In the genomic region with DNA sequence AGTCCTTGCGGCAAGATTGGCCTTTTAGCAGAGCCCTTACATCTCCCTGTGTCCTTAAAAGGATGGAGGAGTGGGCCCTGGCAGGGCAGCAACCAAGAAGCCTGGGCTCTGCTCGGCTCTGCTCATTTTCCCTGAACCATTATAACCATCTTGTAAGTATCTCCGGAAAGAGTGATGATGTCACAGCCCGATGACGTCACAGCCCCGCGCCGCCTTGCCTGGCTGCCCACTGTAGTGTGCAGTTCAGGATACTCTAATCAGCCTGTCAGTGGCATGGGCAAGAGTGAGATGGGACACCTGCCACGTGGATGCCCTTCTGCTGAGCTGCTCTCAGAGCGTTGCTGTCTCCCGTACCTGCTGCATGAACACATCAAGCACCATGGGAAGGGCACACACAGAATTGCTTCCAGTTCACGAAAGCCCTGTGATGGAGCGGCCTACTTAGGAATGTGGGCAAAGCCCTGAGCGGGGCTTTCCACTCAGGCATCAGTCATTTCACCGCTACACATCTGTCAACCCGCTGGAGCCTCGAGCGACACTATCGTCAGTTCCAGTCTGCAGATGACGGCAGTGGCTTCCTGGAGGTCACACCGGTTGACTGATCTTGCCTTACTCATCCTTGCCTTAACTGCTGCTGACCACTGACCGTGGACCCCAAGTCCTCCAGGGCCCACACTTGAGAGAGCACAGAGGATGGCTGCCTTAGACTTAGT, we compare ENCODE assay signal across 25 mouse cellular contexts.
A peak's percentile ranks its signal among the peaks of the same experiment; 100 is the strongest.
DNase-seq lines count a peak whose midpoint lies in the region; ATAC-seq and TF ChIP-seq lines count a peak whose summit lies in the region.
"Had no signal": no experiment of that assay in that cellular context is flagged by ENCODE, and none has a peak within 500 bp of the region (broad histone marks: within the 10 kb centered on the region; RNA-seq: fewer than 3 reads in every experiment).

No protein-coding gene starts in this region.

- no peak overlapping the region for H3K4me3 ChIP-seq in hindbrain, embryonic 12.5 days
- no peak overlapping the region for H3K4me3 ChIP-seq in hindbrain, postnatal 0 days (ENCODE audit: low read length)
- no peak overlapping the region for H3K4me3 ChIP-seq in neural tube, embryonic 13.5 days
- no peak overlapping the region for H3K4me3 ChIP-seq in midbrain, embryonic 16.5 days (ENCODE audit: low read depth, low read length)
- no peak overlapping the region for H3K4me3 ChIP-seq in heart, embryonic 12.5 days
- H3K4me3 ChIP-seq: forebrain, embryonic 10.5 days; left cerebral cortex, adult 2 months; liver, embryonic 13.5 days; neural tube, embryonic 12.5 days had no signal

- TF ChIP-seq CTCF in hindbrain, postnatal 0 days (IDR thresholded peaks at IDR 0.05; ENCODE audit: low read depth) = no peak

- ATAC-seq in hindbrain, embryonic 12.5 days (ENCODE audit: low FRiP score) = peak; percentile 35; the same call in 1 of the 2 replicates
- ATAC-seq in hindbrain, postnatal 0 days = no peak; the same call in 1 of the 2 replicates
- ATAC-seq in neural tube, embryonic 13.5 days (ENCODE audit: low read depth) = peak; percentile 33; the same call in 1 of the 2 replicates
- ATAC-seq in midbrain, embryonic 16.5 days = no peak
- no peak for ATAC-seq in heart, embryonic 12.5 days (ENCODE audit: insufficient number of reproducible peaks, low FRiP score)
- ATAC-seq: activated CD4-positive, CD25-positive, alpha-beta regulatory T cell, adult 4 months; CD4-positive, CD25-positive, alpha-beta regulatory T cell, adult 4 months; forebrain, postnatal 0 days had no signal

- H3K4me1 ChIP-seq in hindbrain, embryonic 12.5 days = peaks cover 10% of the 10 kb centered on the region; the same call in 1 of the 2 replicates
- H3K4me1 ChIP-seq in hindbrain, postnatal 0 days (ENCODE audit: insufficient read depth, low read length) = no peaks in the 10 kb centered on the region
- peaks cover 36% of the 10 kb centered on the region for H3K4me1 ChIP-seq in neural tube, embryonic 13.5 days (replicated peaks)
- H3K4me1 ChIP-seq in midbrain, embryonic 16.5 days (ENCODE audit: control insufficient read depth, insufficient read depth, low read length) = 0 out of 2 replicates have a peak, but pooled peaks cover 2% of the 10 kb centered on the region
- peaks cover 14% of the 10 kb centered on the region for H3K4me1 ChIP-seq in heart, embryonic 12.5 days (replicated peaks)
- H3K4me1 ChIP-seq: liver, embryonic 13.5 days had no signal

- H3K27me3 ChIP-seq in hindbrain, embryonic 12.5 days = no peaks in the 10 kb centered on the region
- H3K27me3 ChIP-seq in hindbrain, postnatal 0 days (ENCODE audit: insufficient read depth, low read length) = no peaks in the 10 kb centered on the region
- no peaks in the 10 kb centered on the region for H3K27me3 ChIP-seq in neural tube, embryonic 13.5 days
- no peaks in the 10 kb centered on the region for H3K27me3 ChIP-seq in midbrain, embryonic 16.5 days (ENCODE audit: control insufficient read depth, insufficient read depth, low read depth, low read length)
- no peaks in the 10 kb centered on the region for H3K27me3 ChIP-seq in heart, embryonic 12.5 days (replicated peaks)
- H3K27me3 ChIP-seq: liver, embryonic 13.5 days; neural tube, embryonic 12.5 days had no signal

- no peak for DNase-seq in hindbrain, postnatal 0 days (ENCODE audit: low spot score)
- peak; percentile 15 for DNase-seq in kidney, postnatal 10 days
- no peak for DNase-seq in kidney, adult 11 months
- no peak for DNase-seq in neural tube, embryonic 10.5 days (ENCODE audit: extremely low spot score, low spot score)
- DNase-seq: adrenal gland, postnatal 36 days; cerebellum, postnatal 14 days; forebrain, postnatal 0 days; gastrocnemius, postnatal 14 days; heart, adult 11 months; heart, postnatal 10 days; kidney, adult 2 months; layer of hippocampus, adult 9-11 months; liver, embryonic 13.5 days; lung, adult 2 months; lung, postnatal 14 days had no signal

- no peak overlapping the region for H3K27ac ChIP-seq in hindbrain, embryonic 12.5 days
- H3K27ac ChIP-seq in hindbrain, postnatal 0 days = no peak overlapping the region
- H3K27ac ChIP-seq in neural tube, embryonic 13.5 days (replicated peaks) = peak overlapping the region; percentile 54; the same call in 1 of the 2 replicates
- H3K27ac ChIP-seq in midbrain, embryonic 16.5 days (ENCODE audit: low read length) = peak overlapping the region; percentile 42; the same call in 1 of the 2 replicates
- no peak overlapping the region for H3K27ac ChIP-seq in heart, embryonic 12.5 days (ENCODE audit: poor library complexity, severe bottlenecking)
- H3K27ac ChIP-seq: forebrain, embryonic 10.5 days; left cerebral cortex, adult 2 months; liver, embryonic 13.5 days; neural tube, embryonic 12.5 days had no signal

- no peak overlapping the region for H3K9ac ChIP-seq in hindbrain, embryonic 12.5 days
- H3K9ac ChIP-seq in hindbrain, postnatal 0 days (replicated peaks; ENCODE audit: low read length) = no peak overlapping the region
- H3K9ac ChIP-seq in neural tube, embryonic 13.5 days = no peak overlapping the region
- H3K9ac ChIP-seq in midbrain, embryonic 16.5 days (ENCODE audit: low read depth, low read length) = no peak overlapping the region
- no peak overlapping the region for H3K9ac ChIP-seq in heart, embryonic 12.5 days
- H3K9ac ChIP-seq: forebrain, postnatal 0 days; liver, embryonic 13.5 days; neural tube, embryonic 12.5 days had no signal

- no peaks in the 10 kb centered on the region for H3K36me3 ChIP-seq in hindbrain, embryonic 12.5 days
- H3K36me3 ChIP-seq in hindbrain, postnatal 0 days (ENCODE audit: insufficient read depth, low read length) = no peaks in the 10 kb centered on the region
- H3K36me3 ChIP-seq in neural tube, embryonic 13.5 days = no peaks in the 10 kb centered on the region
- H3K36me3 ChIP-seq in midbrain, embryonic 16.5 days (ENCODE audit: control insufficient read depth, insufficient read depth, low read length) = no peaks in the 10 kb centered on the region
- H3K36me3 ChIP-seq in heart, embryonic 12.5 days = no peaks in the 10 kb centered on the region
- H3K36me3 ChIP-seq: forebrain, embryonic 10.5 days; liver, embryonic 13.5 days; neural tube, embryonic 12.5 days had no signal

- no peak overlapping the region for H3K4me2 ChIP-seq in hindbrain, embryonic 12.5 days (replicated peaks)
- H3K4me2 ChIP-seq in hindbrain, postnatal 0 days (ENCODE audit: low read depth, low read length) = no peak overlapping the region
- no peak overlapping the region for H3K4me2 ChIP-seq in neural tube, embryonic 13.5 days
- H3K4me2 ChIP-seq in midbrain, embryonic 16.5 days (ENCODE audit: low read length) = no peak overlapping the region
- H3K4me2 ChIP-seq in heart, embryonic 12.5 days = no peak overlapping the region
- H3K4me2 ChIP-seq: heart, embryonic 11.5 days; liver, embryonic 13.5 days; neural tube, embryonic 12.5 days had no signal

- 0 out of 2 replicates have a peak, but pooled peaks cover 4% of the 10 kb centered on the region for H3K9me3 ChIP-seq in hindbrain, embryonic 12.5 days (replicated peaks)
- no peaks in the 10 kb centered on the region for H3K9me3 ChIP-seq in hindbrain, postnatal 0 days (ENCODE audit: low read length)
- H3K9me3 ChIP-seq in neural tube, embryonic 13.5 days = no peaks in the 10 kb centered on the region
- H3K9me3 ChIP-seq in midbrain, embryonic 16.5 days (replicated peaks; ENCODE audit: control insufficient read depth, low read length, poor library complexity, severe bottlenecking) = no peaks in the 10 kb centered on the region
- H3K9me3 ChIP-seq in heart, embryonic 12.5 days (replicated peaks) = no peaks in the 10 kb centered on the region
- H3K9me3 ChIP-seq: liver, embryonic 13.5 days had no signal

- 85% methylated on average over 22 of the region's 22 CpGs for whole genome bisulfite sequencing in hindbrain, embryonic 12.5 days
- 81% methylated on average over 22 of the region's 22 CpGs for WGBS in hindbrain, postnatal 0 days
- 82% methylated on average over 22 of the region's 22 CpGs for WGBS in neural tube, embryonic 13.5 days
- 85% methylated on average over 22 of the region's 22 CpGs for WGBS in midbrain, embryonic 16.5 days
- WGBS in heart, embryonic 12.5 days = 82% methylated on average over 22 of the region's 22 CpGs

Comparison
In these comparisons a context has a peak if more than half of its experiments do, and no peak if none do; other contexts are left out.
1. ATAC-seq: peak in hindbrain, embryonic 12.5 days (single experiment) and neural tube, embryonic 13.5 days (single experiment); none in hindbrain, postnatal 0 days (single experiment), midbrain, embryonic 16.5 days (single experiment) and heart, embryonic 12.5 days (single experiment).
2. H3K27ac ChIP-seq: peak in neural tube, embryonic 13.5 days (single experiment) and midbrain, embryonic 16.5 days (single experiment); none in hindbrain, embryonic 12.5 days (single experiment), hindbrain, postnatal 0 days (single experiment) and heart, embryonic 12.5 days (single experiment).